Mouse (Mus musculus) MEL (cell line): ENCODE data around the gene Slc25a1. TPM values are rescaled to one million over a fixed set of nuclear protein-coding genes. Genes with fewer than 3 reads are reported as not detected.

ENCODE experiments used
- DNase-seq: peaks from one replicate; pipeline ENCODE4 v3.0.0; 2011; ENCODE audit warnings: low read depth, low spot score
- H3K27ac ChIP-seq: 2 replicates; pipeline ENCODE4 v1.5.1; 2012; ENCODE audit warnings: low read depth, mild to moderate bottlenecking, control low read depth, low read length, moderate library complexity; ENCODE audit not compliant: control insufficient read depth
- H3K27me3 ChIP-seq, 2 experiments: fragments of 150-350 bp in 1 of 2; sonication (generic) in 1 of 2; 2 replicates each; pipeline ENCODE4 v1.6.1; 2012; ENCODE audit warnings: low read length in 2 of 2, mild to moderate bottlenecking in 2 of 2, improper control_type of control experiment in 1 of 2, moderate library complexity in 1 of 2; ENCODE audit not compliant: insufficient read depth in 2 of 2, control insufficient read depth in 1 of 2
- H3K36me3 ChIP-seq, 2 experiments: 2 replicates each; pipeline ENCODE4 v1.6.1; 2012 to 2014; ENCODE audit warnings: low read length in 2 of 2, improper control_type of control experiment in 1 of 2, inconsistent platforms in 1 of 2, mild to moderate bottlenecking in 1 of 2; ENCODE audit not compliant: insufficient read depth in 2 of 2, control insufficient read depth in 1 of 2
- H3K4me1 ChIP-seq, 2 experiments: fragments of 150-350 bp in 1 of 2; sonication (generic) in 1 of 2; 2 replicates each; pipeline ENCODE4 v1.6.1; 2012; ENCODE audit warnings: low read length in 2 of 2, improper control_type of control experiment in 1 of 2, mild to moderate bottlenecking in 1 of 2; ENCODE audit not compliant: insufficient read depth in 2 of 2, control insufficient read depth in 1 of 2
- H3K4me3 ChIP-seq, 2 experiments: fragments of 150-350 bp in 1 of 2; sonication (generic) in 1 of 2; 2 replicates each; pipeline ENCODE4 v1.5.1; 2012; ENCODE audit warnings: low read depth in 2 of 2, low read length in 2 of 2, mild to moderate bottlenecking in 2 of 2, moderate library complexity in 2 of 2, control low read depth in 1 of 2, improper control_type of control experiment in 1 of 2; ENCODE audit not compliant: control insufficient read depth in 1 of 2, insufficient read depth in 1 of 2
- H3K79me2 ChIP-seq: 2 replicates; pipeline ENCODE4 v1.6.1; 2012; ENCODE audit warnings: mild to moderate bottlenecking, low read length, moderate library complexity; ENCODE audit not compliant: control insufficient read depth, poor library complexity, insufficient read depth
- H3K9ac ChIP-seq: 2 replicates; pipeline ENCODE4 v1.6.1; 2012; ENCODE audit warnings: low read depth, mild to moderate bottlenecking, control low read depth, low read length, moderate library complexity; ENCODE audit not compliant: control insufficient read depth, poor library complexity, severe bottlenecking
- H3K9me3 ChIP-seq: fragments of 150-350 bp; sonication (generic); replicated peaks from 2 replicates; pipeline ENCODE4 v1.6.1; 2012; ENCODE audit warnings: mild to moderate bottlenecking, low read length, improper control_type of control experiment, moderate library complexity; ENCODE audit not compliant: insufficient read depth
- BHLHE40 ChIP-seq: IDR thresholded peaks from 2 replicates; pipeline ENCODE4 v1.6.1; 2012; ENCODE audit warnings: low read depth, mild to moderate bottlenecking, inconsistent platforms, low read length, improper control_type of control experiment, borderline replicate concordance
- CHD1 ChIP-seq: IDR thresholded peaks from 2 replicates; pipeline ENCODE4 v1.6.1; 2012; ENCODE audit warnings: low read depth, mild to moderate bottlenecking, inconsistent platforms, low read length, improper control_type of control experiment
- CHD2 ChIP-seq: IDR thresholded peaks from 2 replicates; pipeline ENCODE4 v1.6.1; 2011; ENCODE audit warnings: low read length, improper control_type of control experiment
- CTCF ChIP-seq, 3 experiments: IDR thresholded peaks in 2 of 3; conservative IDR thresholded peaks in 1 of 3; 2 replicates each; pipeline ENCODE4 v1.5.1; 2011 to 2012; ENCODE audit warnings: low read length in 3 of 3, low read depth in 2 of 3, mild to moderate bottlenecking in 2 of 3, improper control_type of control experiment in 1 of 3, inconsistent platforms in 1 of 3, mixed read lengths in 1 of 3, moderate library complexity in 1 of 3; ENCODE audit not compliant: control insufficient read depth in 1 of 3, insufficient read depth in 1 of 3, poor library complexity in 1 of 3, severe bottlenecking in 1 of 3
- E2F4 ChIP-seq: IDR thresholded peaks from 2 replicates; pipeline ENCODE4 v1.6.1; 2011; ENCODE audit warnings: low read depth, low read length, improper control_type of control experiment, borderline replicate concordance
- ELF1 ChIP-seq: IDR thresholded peaks from 2 replicates; pipeline ENCODE4 v1.6.1; 2014; ENCODE audit warnings: low read depth, mild to moderate bottlenecking, inconsistent platforms, low read length, improper control_type of control experiment, moderate library complexity
- ETS1 ChIP-seq: IDR thresholded peaks from 2 replicates; pipeline ENCODE4 v1.6.1; 2012; ENCODE audit warnings: low read depth, mild to moderate bottlenecking, inconsistent platforms, low read length, improper control_type of control experiment, moderate library complexity
- GABPA ChIP-seq: IDR thresholded peaks from 2 replicates; pipeline ENCODE4 v1.6.1; 2012; ENCODE audit warnings: low read depth, mild to moderate bottlenecking, inconsistent platforms, low read length, improper control_type of control experiment, moderate library complexity
- GATA1 ChIP-seq: IDR thresholded peaks from 2 replicates; pipeline ENCODE4 v1.6.1; 2011; ENCODE audit warnings: low read depth, low read length, improper control_type of control experiment
- HCFC1 ChIP-seq: IDR thresholded peaks from 2 replicates; pipeline ENCODE4 v1.6.1; 2012; ENCODE audit warnings: low read depth, mild to moderate bottlenecking, inconsistent platforms, low read length, improper control_type of control experiment, moderate library complexity
- JUND ChIP-seq: IDR thresholded peaks from 2 replicates; pipeline ENCODE4 v1.6.1; 2011; ENCODE audit warnings: low read depth, mild to moderate bottlenecking, improper control_type of control experiment, low read length
- KAT2A ChIP-seq: conservative IDR thresholded peaks from 2 replicates; pipeline ENCODE4 v1.6.1; 2012; ENCODE audit warnings: low read depth, low read length, improper control_type of control experiment, inconsistent platforms
- MAFK ChIP-seq: IDR thresholded peaks from 2 replicates; pipeline ENCODE4 v1.6.1; 2011; ENCODE audit warnings: low read depth, mild to moderate bottlenecking, low read length, improper control_type of control experiment, borderline replicate concordance
- MAX ChIP-seq: IDR thresholded peaks from 2 replicates; pipeline ENCODE4 v1.6.1; 2011; ENCODE audit warnings: low read length, improper control_type of control experiment
- MAZ ChIP-seq: IDR thresholded peaks from 2 replicates; pipeline ENCODE4 v1.6.1; 2012; ENCODE audit warnings: low read depth, mild to moderate bottlenecking, inconsistent platforms, low read length, improper control_type of control experiment
- MEF2A ChIP-seq: IDR thresholded peaks from 2 replicates; pipeline ENCODE4 v1.6.1; 2014; ENCODE audit warnings: low read depth, mild to moderate bottlenecking, inconsistent platforms, low read length, improper control_type of control experiment; ENCODE audit not compliant: poor library complexity, insufficient replicate concordance, severe bottlenecking; ENCODE audit errors: extremely low read depth
- MXI1 ChIP-seq: IDR thresholded peaks from 2 replicates; pipeline ENCODE4 v1.6.1; 2011; ENCODE audit warnings: mild to moderate bottlenecking, low read depth, low read length, improper control_type of control experiment
- MYB ChIP-seq: IDR thresholded peaks from 2 replicates; pipeline ENCODE4 v1.6.1; 2011; ENCODE audit warnings: mild to moderate bottlenecking, low read depth, low read length, improper control_type of control experiment
- MYC ChIP-seq: IDR thresholded peaks from 2 replicates; pipeline ENCODE4 v1.6.1; 2011; ENCODE audit warnings: low read depth, mild to moderate bottlenecking, low read length, improper control_type of control experiment, moderate library complexity
- NELFE ChIP-seq: IDR thresholded peaks from 2 replicates; pipeline ENCODE4 v1.6.1; 2011; ENCODE audit warnings: low read depth, low read length, improper control_type of control experiment
- NRF1 ChIP-seq: IDR thresholded peaks from 2 replicates; pipeline ENCODE4 v1.6.1; 2014; ENCODE audit warnings: low read depth, mild to moderate bottlenecking, inconsistent platforms, low read length, improper control_type of control experiment, moderate library complexity; ENCODE audit not compliant: poor library complexity, insufficient read depth, severe bottlenecking
- POLR2A ChIP-seq, 2 experiments: IDR thresholded peaks; 2 replicates each; pipeline ENCODE4 v1.6.1; 2011 to 2012; ENCODE audit warnings: low read length in 2 of 2, mild to moderate bottlenecking in 2 of 2, control low read depth in 1 of 2, improper control_type of control experiment in 1 of 2, low read depth in 1 of 2, moderate library complexity in 1 of 2; ENCODE audit not compliant: control insufficient read depth in 1 of 2, insufficient read depth in 1 of 2, poor library complexity in 1 of 2
- POLR2AphosphoS2 ChIP-seq: IDR thresholded peaks from 2 replicates; pipeline ENCODE4 v1.6.1; 2011; ENCODE audit warnings: low read length, improper control_type of control experiment
- POLR2AphosphoS5 ChIP-seq: IDR thresholded peaks from 2 replicates; pipeline ENCODE4 v1.6.1; 2012; ENCODE audit warnings: low read depth, borderline replicate concordance, mild to moderate bottlenecking, inconsistent platforms, low read length, moderate library complexity, mixed read lengths
- RAD21 ChIP-seq: IDR thresholded peaks from 2 replicates; pipeline ENCODE4 v1.6.1; 2011; ENCODE audit warnings: mild to moderate bottlenecking, low read depth, low read length, improper control_type of control experiment
- RCOR1 ChIP-seq: IDR thresholded peaks from 2 replicates; pipeline ENCODE4 v1.6.1; 2012; ENCODE audit warnings: low read depth, mild to moderate bottlenecking, inconsistent platforms, low read length, improper control_type of control experiment
- SIN3A ChIP-seq: IDR thresholded peaks from 2 replicates; pipeline ENCODE4 v1.6.1; 2012; ENCODE audit warnings: low read length, improper control_type of control experiment, inconsistent platforms
- TAL1 ChIP-seq: IDR thresholded peaks from 2 replicates; pipeline ENCODE4 v1.6.1; 2012; ENCODE audit warnings: mild to moderate bottlenecking, inconsistent platforms, low read length, moderate library complexity, mixed read lengths
- TBP ChIP-seq: IDR thresholded peaks from 2 replicates; pipeline ENCODE4 v1.8.0; 2011; ENCODE audit warnings: low read depth, low read length, improper control_type of control experiment
- TCF12 ChIP-seq: IDR thresholded peaks from 2 replicates; pipeline ENCODE4 v1.6.1; 2014; ENCODE audit warnings: low read depth, mild to moderate bottlenecking, inconsistent platforms, low read length, improper control_type of control experiment, moderate library complexity
- UBTF ChIP-seq: IDR thresholded peaks from 2 replicates; pipeline ENCODE4 v1.6.1; 2012; ENCODE audit warnings: low read depth, mild to moderate bottlenecking, inconsistent platforms, low read length, improper control_type of control experiment, moderate library complexity, borderline replicate concordance; ENCODE audit not compliant: insufficient read depth
- USF1 ChIP-seq: IDR thresholded peaks from 2 replicates; pipeline ENCODE4 v1.6.1; 2014; ENCODE audit warnings: low read depth, mild to moderate bottlenecking, inconsistent platforms, low read length, improper control_type of control experiment, moderate library complexity
- USF2 ChIP-seq, 2 experiments: IDR thresholded peaks; 2 replicates each; pipeline ENCODE4 v1.6.1; 2011 to 2012; ENCODE audit warnings: improper control_type of control experiment in 2 of 2, low read length in 2 of 2, borderline replicate concordance in 1 of 2, inconsistent platforms in 1 of 2, low read depth in 1 of 2, mild to moderate bottlenecking in 1 of 2; ENCODE audit not compliant: insufficient read depth in 1 of 2
- ZC3H11A ChIP-seq: IDR thresholded peaks from 2 replicates; pipeline ENCODE4 v1.6.1; 2012; ENCODE audit warnings: low read depth, mild to moderate bottlenecking, inconsistent platforms, low read length, improper control_type of control experiment
- ZMIZ1 ChIP-seq: IDR thresholded peaks from 2 replicates; pipeline ENCODE4 v1.6.1; 2012; ENCODE audit warnings: low read depth, mild to moderate bottlenecking, inconsistent platforms, low read length, improper control_type of control experiment, moderate library complexity
- ZNF384 ChIP-seq: IDR thresholded peaks from 2 replicates; pipeline ENCODE4 v1.6.1; 2012; ENCODE audit warnings: low read depth, mild to moderate bottlenecking, inconsistent platforms, low read length, improper control_type of control experiment
- polyA plus RNA-seq, 2 experiments: library from polyadenylated mRNA; stranded (reverse) in 1 of 2; unstranded in 1 of 2; fragments of >175 nt in 1 of 2; fragments of >200 nt in 1 of 2; gene quantifications; 2 replicates each; pipeline versions ENCODE4 v1.2.1 to v1.2.4; 2012; ENCODE audit warnings: low replicate concordance in 2 of 2, low read depth in 1 of 2; ENCODE audit not compliant: insufficient read length in 2 of 2, insufficient read depth in 1 of 2, missing spikeins in 1 of 2
- total RNA-seq: library from RNA; depleted of rRNA; stranded (reverse); fragments of 300-350 nt; gene quantifications from 2 replicates; pipeline ENCODE4 v1.2.3, GENCODE M21; 2012; rRNA removed

Gene Slc25a1
- total RNA-seq, result 102 and 114 TPM in 2 replicates
- polyA plus RNA-seq, result 100 to 1,000 TPM in 1 of 2 experiments, not detected in 1; 184 TPM

GRCm38 (mm10) chr16:17928087-17928580 lies at the start of gene Slc25a1:
Gene Slc25a1, minus strand, starts transcription at chr16:17928219.
- peak; percentile 95 for DNase-seq
- no peaks in the 10 kb centered on the region for H3K27me3 ChIP-seq
- H3K79me2 ChIP-seq, result peaks cover 9% of the 10 kb centered on the region
- H3K9ac ChIP-seq, result peak within 1 kb of the TSS; percentile 86
- peak within 1 kb of the TSS; percentile 96 for H3K27ac ChIP-seq
- H3K4me3 ChIP-seq, result peak within 1 kb of the TSS; percentile 71 to 80
- H3K36me3 ChIP-seq, result peaks cover 0 to 8% of the 10 kb centered on the region in 2 experiments; a peak in 2 of 4 replicates
- H3K4me1 ChIP-seq, result peaks cover 6 to 20% of the 10 kb centered on the region in 2 experiments
- no peaks in the 10 kb centered on the region for H3K9me3 ChIP-seq
- peak; percentile 70 for TF ChIP-seq BHLHE40
- no peak for TF ChIP-seq CTCF (IDR thresholded peaks at IDR 0.05 in 2 of 3, conservative IDR thresholded peaks at IDR 0.05 in 1 of 3; ENCODE audit: control insufficient read depth in 1 of 3, insufficient read depth in 1 of 3, low read depth in 2 of 3, low read length in 3 of 3, poor library complexity in 1 of 3, severe bottlenecking in 1 of 3)
- TF ChIP-seq POLR2AphosphoS5, result no peak
- TF ChIP-seq TCF12, result peak; percentile 18; the same call in 1 of the 2 replicates
- TF ChIP-seq ZMIZ1, result peak; percentile 15; the same call in 1 of the 2 replicates
- TF ChIP-seq RAD21, result no peak
- no peak for TF ChIP-seq ELF1
- no peak; the same call in 1 of the 2 replicates for TF ChIP-seq MAZ
- TF ChIP-seq SIN3A, result 0 out of 2 replicates have a peak, but pooled peaks have one; percentile 4
- no peak for TF ChIP-seq ZNF384
- TF ChIP-seq TAL1, result no peak
- peak; percentile 38; the same call in 1 of the 2 replicates for TF ChIP-seq E2F4
- peak; percentile 80; the same call in 1 of the 2 replicates for TF ChIP-seq CHD1
- no peak for TF ChIP-seq GABPA
- TF ChIP-seq ZC3H11A, result no peak
- TF ChIP-seq RCOR1, result no peak
- 0 out of 2 replicates have a peak, but pooled peaks have one; percentile 8 for TF ChIP-seq HCFC1
- peak; percentile 14 to 94 for TF ChIP-seq POLR2A (IDR thresholded peaks at IDR 0.05; ENCODE audit: control insufficient read depth in 1 of 2, insufficient read depth in 1 of 2, low read depth in 1 of 2, low read length in 2 of 2, poor library complexity in 1 of 2)
- no peak for TF ChIP-seq ETS1
- TF ChIP-seq CHD2, result no peak
- no peak for TF ChIP-seq MYB
- peak; percentile 46; the same call in 1 of the 2 replicates for TF ChIP-seq NRF1
- TF ChIP-seq GATA1, result no peak
- peak; percentile 97 for TF ChIP-seq MYC
- TF ChIP-seq JUND, result no peak
- TF ChIP-seq NELFE, result peak; percentile 80
- TF ChIP-seq USF2 (IDR thresholded peaks at IDR 0.05; ENCODE audit: borderline replicate concordance in 1 of 2, insufficient read depth in 1 of 2, low read depth in 1 of 2, low read length in 2 of 2), result no peak
- TF ChIP-seq UBTF, result 0 out of 2 replicates have a peak, but pooled peaks have one; percentile 36
- peak; percentile 63 for TF ChIP-seq USF1
- TF ChIP-seq MAFK, result no peak
- TF ChIP-seq POLR2AphosphoS2, result peak; percentile 90
- TF ChIP-seq MAX, result peak; percentile 95
- peak; percentile 98 for TF ChIP-seq MXI1
- no peak for TF ChIP-seq KAT2A
- TF ChIP-seq TBP, result 0 out of 2 replicates have a peak, but pooled peaks have one; percentile 5
- TF ChIP-seq MEF2A, result no peak
